Mouse (Mus musculus) myocyte (in vitro differentiated cells): ENCODE measurements at regions not wholly inside any gene's neighbourhood (a gene's known extent, or its start where the extent isn't known, plus 50 kb on each side); places are given as distances from the start of the nearest gene placed in this dataset.

ENCODE experiments used
- CEBPB ChIP-seq: IDR thresholded peaks from 2 replicates; pipeline ENCODE4 v1.6.1; 2011; ENCODE audit warnings: mild to moderate bottlenecking, moderate library complexity; ENCODE audit not compliant: poor library complexity, insufficient read depth, severe bottlenecking
- E2F4 ChIP-seq: IDR thresholded peaks from one replicate; pipeline ENCODE4 v1.6.1; 2011; ENCODE audit warnings: mild to moderate bottlenecking, control low read depth, moderate library complexity; ENCODE audit not compliant: insufficient read depth
- MAX ChIP-seq: IDR thresholded peaks from one replicate; pipeline ENCODE4 v1.6.1; 2011; ENCODE audit warnings: low read depth, mild to moderate bottlenecking, control low read depth
- MYOG ChIP-seq, 3 experiments: IDR thresholded peaks; one replicate each; pipeline ENCODE4 v1.6.1; 2011; ENCODE audit warnings: control low read depth in 2 of 3, low read depth in 2 of 3, mild to moderate bottlenecking in 2 of 3; ENCODE audit not compliant: insufficient read length in 2 of 3, control insufficient read depth in 1 of 3, insufficient read depth in 1 of 3
- POLR2A ChIP-seq: IDR thresholded peaks from one replicate; pipeline ENCODE4 v1.6.1; 2011; ENCODE audit warnings: low read depth, mild to moderate bottlenecking, control low read depth, moderate library complexity; ENCODE audit not compliant: insufficient read length
- REST ChIP-seq: IDR thresholded peaks from one replicate; pipeline ENCODE4 v1.6.1; 2011; ENCODE audit warnings: mild to moderate bottlenecking, control low read depth, moderate library complexity; ENCODE audit not compliant: insufficient read depth, insufficient read length
- USF1 ChIP-seq: IDR thresholded peaks from one replicate; pipeline ENCODE4 v1.6.1; 2011; ENCODE audit warnings: low read depth, mild to moderate bottlenecking, control low read depth, moderate library complexity

- TF ChIP-seq E2F4 (no peak), CEBPB (no peak), MAX (no peak), POLR2A (no peak), USF1 (no peak), REST (no peak), MYOG (IDR thresholded peaks at IDR 0.05; ENCODE audit: control insufficient read depth in 1 of 3, insufficient read depth in 1 of 3, insufficient read length in 2 of 3, low read depth in 2 of 3) (no peak)
These were observed 280.7 kb upstream of the Paip1 start for GRCm38 (mm10) chr13:119147701-119148100.
